Mouse (Mus musculus): ENCODE measurements around the gene Aldh1l2.

The Aldh1l2 gene

DNA sequence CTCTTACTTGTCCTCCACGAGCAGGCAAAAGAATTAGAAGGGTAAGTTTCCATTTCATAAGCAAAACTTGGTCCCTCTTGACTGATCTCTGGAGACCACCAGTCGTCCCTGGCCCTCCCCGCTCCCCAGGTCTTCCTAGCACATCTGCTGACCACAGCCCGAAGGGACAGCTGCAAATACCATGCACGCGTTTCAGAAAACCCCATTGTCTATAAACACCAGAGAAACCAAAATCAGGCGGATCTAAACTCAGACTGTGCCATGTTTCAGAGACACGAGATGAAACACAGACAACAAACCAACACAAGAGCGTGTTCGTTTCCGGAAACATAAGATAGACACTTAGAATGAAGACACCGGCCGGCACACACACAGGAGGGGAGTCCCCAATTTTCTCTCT lies 58.7 kb downstream of the Aldh1l2 start:
- no peak for DNase-seq (ENCODE audit: low spot score in 2 of 2)

DNA sequence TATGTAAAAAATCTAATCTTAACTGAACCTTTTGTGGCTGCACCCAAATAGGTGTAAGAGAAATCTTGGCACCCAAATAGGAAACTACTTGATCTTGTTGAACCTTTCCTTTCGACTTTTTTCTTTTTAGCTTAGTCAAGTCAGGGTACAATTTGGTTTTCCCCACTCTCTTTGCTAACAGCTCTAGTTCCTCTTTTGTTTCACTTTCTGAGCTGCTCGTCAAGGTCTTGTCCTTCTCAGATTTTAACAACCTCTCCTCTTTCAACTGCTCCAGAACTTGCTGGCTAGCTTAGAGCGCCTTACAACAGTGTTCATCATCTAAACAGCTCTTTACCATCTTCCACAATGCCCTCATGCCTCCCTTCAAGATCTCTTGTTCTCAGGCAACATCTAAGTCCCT lies 76.4 kb downstream of the Aldh1l2 start:
- no peak for DNase-seq (ENCODE audit: low spot score in 2 of 2)

DNA sequence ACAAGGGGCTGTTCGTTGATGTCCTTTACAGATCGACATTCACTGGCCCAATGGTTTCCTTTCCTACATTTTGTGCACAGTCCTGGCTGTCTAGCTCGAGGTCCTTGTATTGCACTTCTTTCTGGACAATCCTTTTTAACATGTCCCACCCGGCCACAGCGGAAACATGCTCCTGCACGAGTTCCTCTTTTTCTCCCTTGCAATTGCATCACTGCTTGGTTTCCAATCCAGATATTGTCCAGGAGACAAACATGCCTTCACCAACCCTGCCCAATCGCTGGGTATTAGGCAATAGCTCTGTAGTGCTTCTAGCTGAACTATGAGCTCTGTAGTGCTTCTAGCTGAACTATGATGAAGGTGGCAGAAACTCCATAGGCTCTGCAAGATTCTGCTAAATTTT lies 85.4 kb downstream of the Aldh1l2 start:
- no peak for DNase-seq (ENCODE audit: low spot score in 2 of 2)
